Mouse (Mus musculus): ENCODE measurements around the gene Plac8. TPM values are rescaled to one million over a fixed set of nuclear protein-coding genes. Genes with fewer than 3 reads are reported as not detected.

The Plac8 gene
- polyA plus RNA-seq, 1 experiment from 2014 or later: 2.6 TPM

- no peaks in the 10 kb centered on the region for H3K4me1 ChIP-seq (replicated peaks)
- H3K27me3 ChIP-seq: no peaks in the 10 kb centered on the region
- no peak overlapping the region for H3K27ac ChIP-seq
- 86% methylated on average over 5 of the region's 5 CpGs for WGBS
- H3K9me3 ChIP-seq: no peaks in the 10 kb centered on the region
- no peak overlapping the region for H3K4me2 ChIP-seq
- no peak overlapping the region for H3K9ac ChIP-seq (replicated peaks)
- no peaks in the 10 kb centered on the region for H3K36me3 ChIP-seq
- no peak overlapping the region for H3K4me3 ChIP-seq (replicated peaks)
- no peak for ATAC-seq (ENCODE audit: insufficient number of reproducible peaks, insufficient read depth, low FRiP score, low TSS enrichment, low read depth)
These were observed 6.9 kb upstream of the Plac8 start for GRCm38 (mm10) chr5:100578863-100579411.

DNA sequence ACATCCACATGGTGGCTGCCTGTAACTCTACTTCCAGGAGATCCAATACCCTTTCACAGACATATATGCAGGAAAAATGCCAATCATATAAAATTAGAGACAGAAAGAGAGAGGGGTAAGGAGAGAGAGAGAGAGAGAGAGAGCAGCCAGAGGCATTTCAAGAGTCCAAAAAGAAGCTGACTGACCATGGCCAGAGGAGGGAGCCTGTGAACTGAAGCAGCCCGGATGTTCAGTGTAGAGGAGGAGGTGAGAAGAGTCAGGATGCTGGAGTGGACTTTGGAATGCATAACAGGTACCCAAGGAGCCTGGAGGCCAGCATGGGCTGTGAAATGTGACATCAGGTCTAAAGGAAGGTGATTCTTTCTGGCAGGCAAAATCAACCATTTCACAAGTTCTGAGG, 2.7 kb upstream of the Plac8 start:
- WGBS: 47% methylated on average over 1 of the region's 1 CpGs
- H3K9ac ChIP-seq (replicated peaks): no peak overlapping the region
- H3K36me3 ChIP-seq: no peaks in the 10 kb centered on the region
- no peaks in the 10 kb centered on the region for H3K9me3 ChIP-seq
- ATAC-seq (ENCODE audit: insufficient number of reproducible peaks, insufficient read depth, low FRiP score, low TSS enrichment, low read depth): no peak
- H3K27ac ChIP-seq: no peak overlapping the region
- no peak overlapping the region for H3K4me3 ChIP-seq (replicated peaks)
- no peaks in the 10 kb centered on the region for H3K4me1 ChIP-seq (replicated peaks)
- no peak overlapping the region for H3K4me2 ChIP-seq
- H3K27me3 ChIP-seq: no peaks in the 10 kb centered on the region

- 91% methylated on average over 5 of the region's 5 CpGs for WGBS
These were observed 1.2 kb upstream of the Plac8 start for GRCm38 (mm10) chr5:100573256-100573655.

DNA sequence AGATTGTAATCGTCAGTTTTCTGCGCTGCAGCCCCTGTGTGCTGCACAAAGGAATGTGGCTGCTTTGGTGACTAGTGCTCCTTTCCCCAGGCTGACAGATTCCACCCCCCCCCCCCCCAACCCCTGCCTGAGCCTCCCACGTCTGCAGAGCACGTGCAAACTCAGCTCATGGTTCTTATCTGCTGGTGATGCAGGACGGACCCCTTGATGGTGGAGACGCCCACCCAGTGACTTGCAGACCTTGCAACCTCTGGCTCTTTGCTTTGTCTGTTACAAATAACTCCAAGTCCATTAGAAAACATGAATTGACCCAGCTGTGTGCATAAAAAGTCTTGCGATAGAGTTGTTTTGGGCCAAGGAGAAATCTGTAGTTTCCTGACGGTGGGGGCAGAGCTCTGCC, 1.3 kb downstream of the Plac8 start:
- WGBS: 28% methylated on average over 8 of the region's 8 CpGs
- Histone ChIP-seq H3K4me1 (replicated peaks) (no peaks in the 10 kb centered on the region), H3K4me3 (replicated peaks) (no peak overlapping the region), H3K9me3 (no peaks in the 10 kb centered on the region), H3K27me3 (no peaks in the 10 kb centered on the region), H3K27ac (no peak overlapping the region), H3K4me2 (no peak overlapping the region), H3K9ac (replicated peaks) (no peak overlapping the region), H3K36me3 (no peaks in the 10 kb centered on the region)
- ATAC-seq (ENCODE audit: insufficient number of reproducible peaks, insufficient read depth, low FRiP score, low TSS enrichment, low read depth): no peak

More at GRCm38 (mm10) chr5:100573256-100573655, 1.2 kb upstream of the Plac8 start:
- no peak overlapping the region for H3K27ac ChIP-seq
- H3K4me2 ChIP-seq: no peak overlapping the region
- H3K36me3 ChIP-seq: no peaks in the 10 kb centered on the region
- no peaks in the 10 kb centered on the region for H3K27me3 ChIP-seq
- ATAC-seq (ENCODE audit: insufficient number of reproducible peaks, insufficient read depth, low FRiP score, low TSS enrichment, low read depth): no peak
- no peaks in the 10 kb centered on the region for H3K4me1 ChIP-seq (replicated peaks)
- no peak overlapping the region for H3K4me3 ChIP-seq (replicated peaks)
- H3K9me3 ChIP-seq: no peaks in the 10 kb centered on the region
- no peak overlapping the region for H3K9ac ChIP-seq (replicated peaks)

- Histone ChIP-seq H3K4me2 (no peak overlapping the region), H3K9me3 (no peaks in the 10 kb centered on the region), H3K27ac (no peak overlapping the region), H3K4me1 (replicated peaks) (no peaks in the 10 kb centered on the region), H3K36me3 (no peaks in the 10 kb centered on the region), H3K4me3 (replicated peaks) (no peak overlapping the region), H3K27me3 (no peaks in the 10 kb centered on the region), H3K9ac (replicated peaks) (no peak overlapping the region)
- ATAC-seq (ENCODE audit: insufficient number of reproducible peaks, insufficient read depth, low FRiP score, low TSS enrichment, low read depth): no peak
- WGBS: 75% methylated on average over 13 of the region's 13 CpGs
These were observed 1.9 kb downstream of the Plac8 start for GRCm38 (mm10) chr5:100569997-100570595.

DNA sequence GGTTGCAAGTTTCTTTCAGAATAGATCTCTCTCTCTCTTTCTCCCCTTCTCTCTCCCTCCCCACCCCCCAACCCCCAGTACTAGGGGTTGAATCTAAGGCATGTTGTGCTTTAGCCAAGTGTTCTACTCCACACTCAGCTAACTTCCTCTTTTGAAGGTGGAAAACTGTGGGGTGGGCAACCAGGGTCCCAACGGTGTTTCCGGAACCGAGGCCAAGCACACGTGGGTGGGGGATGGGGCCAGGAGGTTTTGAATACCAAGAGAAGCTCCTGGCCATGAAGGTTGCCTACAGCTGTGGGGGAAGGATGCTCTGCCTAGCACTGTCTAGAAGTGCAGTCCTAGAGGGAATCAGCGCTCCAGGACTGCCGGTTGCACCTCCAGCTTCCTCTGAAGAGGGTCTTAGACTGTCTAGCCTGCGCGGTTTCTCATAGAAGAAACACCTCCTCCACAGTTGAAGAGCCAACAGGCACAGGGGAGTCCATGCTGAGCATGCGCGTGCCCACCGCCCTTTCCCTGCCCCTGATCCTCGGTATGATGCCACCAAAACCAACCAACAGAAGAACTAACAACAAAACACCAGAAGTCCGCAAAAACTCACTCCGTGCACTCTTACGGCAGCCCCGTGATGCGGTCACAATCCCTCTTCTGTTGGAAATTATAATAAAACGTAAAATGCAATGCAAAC, 2.7 kb downstream of the Plac8 start:
- Histone ChIP-seq H3K4me2 (no peak overlapping the region), H3K36me3 (no peaks in the 10 kb centered on the region), H3K4me1 (replicated peaks) (no peaks in the 10 kb centered on the region), H3K4me3 (replicated peaks) (no peak overlapping the region), H3K27me3 (no peaks in the 10 kb centered on the region), H3K9me3 (no peaks in the 10 kb centered on the region), H3K9ac (replicated peaks) (no peak overlapping the region), H3K27ac (no peak overlapping the region)
- ATAC-seq (ENCODE audit: insufficient number of reproducible peaks, insufficient read depth, low FRiP score, low TSS enrichment, low read depth): no peak
- WGBS: 80% methylated on average over 18 of the region's 18 CpGs

- H3K27me3 ChIP-seq: no peaks in the 10 kb centered on the region
- H3K4me1 ChIP-seq (replicated peaks): no peaks in the 10 kb centered on the region
- H3K4me2 ChIP-seq: no peak overlapping the region
- no peak overlapping the region for H3K4me3 ChIP-seq (replicated peaks)
- 84% methylated on average over 3 of the region's 3 CpGs for WGBS
- H3K27ac ChIP-seq: no peak overlapping the region
- H3K9me3 ChIP-seq: no peaks in the 10 kb centered on the region
- ATAC-seq (ENCODE audit: insufficient number of reproducible peaks, insufficient read depth, low FRiP score, low TSS enrichment, low read depth): no peak
- H3K9ac ChIP-seq (replicated peaks): no peak overlapping the region
- no peaks in the 10 kb centered on the region for H3K36me3 ChIP-seq
These were observed 3.2 kb downstream of the Plac8 start for GRCm38 (mm10) chr5:100568802-100569201.

DNA sequence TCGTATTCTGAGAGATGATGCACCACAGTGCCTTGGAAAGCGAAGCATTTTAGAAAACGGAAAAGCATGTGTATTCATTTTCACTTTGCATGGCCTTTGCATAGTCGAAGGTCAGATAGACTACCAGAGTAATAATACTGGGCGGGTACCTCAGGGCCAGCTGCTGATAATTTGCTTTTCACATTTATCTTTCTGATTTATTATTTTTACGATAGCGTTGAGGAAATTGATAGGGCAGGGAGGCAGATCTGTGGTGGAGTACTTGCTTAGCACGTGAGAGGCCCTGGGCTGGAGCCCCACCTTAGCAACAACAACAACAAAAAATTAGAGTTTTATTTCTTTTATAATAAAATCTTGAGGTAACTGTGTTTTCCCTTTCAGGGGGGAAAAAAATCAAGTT, 3.9 kb downstream of the Plac8 start:
- Histone ChIP-seq H3K36me3 (no peaks in the 10 kb centered on the region), H3K9ac (replicated peaks) (no peak overlapping the region), H3K27me3 (no peaks in the 10 kb centered on the region), H3K27ac (no peak overlapping the region), H3K4me1 (replicated peaks) (no peaks in the 10 kb centered on the region), H3K4me2 (no peak overlapping the region), H3K4me3 (replicated peaks) (no peak overlapping the region), H3K9me3 (no peaks in the 10 kb centered on the region)
- 73% methylated on average over 8 of the region's 8 CpGs for WGBS
- ATAC-seq (ENCODE audit: insufficient number of reproducible peaks, insufficient read depth, low FRiP score, low TSS enrichment, low read depth): no peak

DNA sequence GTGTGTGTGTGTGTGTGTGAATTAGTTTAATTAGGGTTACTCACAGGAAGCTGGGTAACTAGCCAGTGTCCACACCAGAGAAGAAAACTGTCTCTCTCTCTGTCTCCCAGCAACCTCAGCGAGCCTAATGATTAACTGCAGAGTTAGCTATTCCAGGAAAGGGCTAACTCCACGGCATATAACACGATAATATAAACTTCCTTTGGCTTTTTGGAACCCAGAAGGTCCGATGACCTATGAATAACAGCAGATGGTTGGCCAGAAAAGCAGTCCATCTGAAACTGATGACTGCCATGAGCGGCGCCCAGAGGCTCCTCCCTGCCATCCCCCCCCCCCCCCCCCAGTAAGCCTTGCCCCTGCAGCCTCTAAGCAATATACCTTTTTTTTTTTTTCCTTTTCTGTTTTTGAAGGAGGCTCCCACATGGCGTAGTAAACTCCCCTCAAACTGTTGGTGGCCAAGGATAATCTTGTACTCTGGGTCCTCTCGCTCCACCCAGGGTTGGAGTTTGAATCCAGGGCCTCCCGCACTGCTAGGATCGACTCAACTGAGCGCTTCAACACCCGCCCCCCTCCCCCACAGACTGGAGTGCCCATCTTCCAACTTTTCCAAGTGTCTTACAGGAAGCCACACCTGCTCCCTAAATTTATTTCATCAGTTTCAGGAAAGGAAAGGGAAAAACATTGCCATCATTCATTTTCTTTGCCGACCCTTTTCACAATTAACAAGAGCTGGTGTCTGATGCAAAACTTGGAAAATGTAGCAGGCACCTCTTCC, 4.6 kb downstream of the Plac8 start:
- WGBS: 76% methylated on average over 13 of the region's 13 CpGs
- Histone ChIP-seq H3K9me3 (no peaks in the 10 kb centered on the region), H3K36me3 (no peaks in the 10 kb centered on the region), H3K4me3 (replicated peaks) (no peak overlapping the region), H3K4me1 (replicated peaks) (no peaks in the 10 kb centered on the region), H3K4me2 (no peak overlapping the region), H3K27me3 (no peaks in the 10 kb centered on the region), H3K9ac (replicated peaks) (no peak overlapping the region), H3K27ac (no peak overlapping the region)
- ATAC-seq (ENCODE audit: insufficient number of reproducible peaks, insufficient read depth, low FRiP score, low TSS enrichment, low read depth): no peak

GRCm38 (mm10) chr5:100566798-100567197, 5.2 kb downstream of the Plac8 start:
- H3K4me3 ChIP-seq (replicated peaks): no peak overlapping the region
- ATAC-seq (ENCODE audit: insufficient number of reproducible peaks, insufficient read depth, low FRiP score, low TSS enrichment, low read depth): no peak
- no peak overlapping the region for H3K9ac ChIP-seq (replicated peaks)
- WGBS: 86% methylated on average over 2 of the region's 2 CpGs
- H3K27me3 ChIP-seq: no peaks in the 10 kb centered on the region
- H3K36me3 ChIP-seq: no peaks in the 10 kb centered on the region
- no peak overlapping the region for H3K4me2 ChIP-seq
- H3K4me1 ChIP-seq (replicated peaks): no peaks in the 10 kb centered on the region
- no peaks in the 10 kb centered on the region for H3K9me3 ChIP-seq
- H3K27ac ChIP-seq: no peak overlapping the region

- no peaks in the 10 kb centered on the region for H3K9me3 ChIP-seq
- no peak overlapping the region for H3K27ac ChIP-seq
- no peak overlapping the region for H3K4me2 ChIP-seq
- no peak for ATAC-seq (ENCODE audit: insufficient number of reproducible peaks, insufficient read depth, low FRiP score, low TSS enrichment, low read depth)
- H3K27me3 ChIP-seq: no peaks in the 10 kb centered on the region
- WGBS: 82% methylated on average over 9 of the region's 9 CpGs
- no peaks in the 10 kb centered on the region for H3K4me1 ChIP-seq (replicated peaks)
- no peaks in the 10 kb centered on the region for H3K36me3 ChIP-seq
- no peak overlapping the region for H3K4me3 ChIP-seq (replicated peaks)
- no peak overlapping the region for H3K9ac ChIP-seq (replicated peaks)
These were observed 9.3 kb downstream of the Plac8 start for GRCm38 (mm10) chr5:100562702-100563101.

Data from limb, embryonic 12.5 days (tissue).